Mouse (Mus musculus) lung, postnatal 10 days (tissue): ENCODE results near the gene Fyco1.

Experiments
- DNase-seq: peaks from one replicate; pipeline ENCODE4 v3.0.0; 2021

Gene Fyco1

DNA sequence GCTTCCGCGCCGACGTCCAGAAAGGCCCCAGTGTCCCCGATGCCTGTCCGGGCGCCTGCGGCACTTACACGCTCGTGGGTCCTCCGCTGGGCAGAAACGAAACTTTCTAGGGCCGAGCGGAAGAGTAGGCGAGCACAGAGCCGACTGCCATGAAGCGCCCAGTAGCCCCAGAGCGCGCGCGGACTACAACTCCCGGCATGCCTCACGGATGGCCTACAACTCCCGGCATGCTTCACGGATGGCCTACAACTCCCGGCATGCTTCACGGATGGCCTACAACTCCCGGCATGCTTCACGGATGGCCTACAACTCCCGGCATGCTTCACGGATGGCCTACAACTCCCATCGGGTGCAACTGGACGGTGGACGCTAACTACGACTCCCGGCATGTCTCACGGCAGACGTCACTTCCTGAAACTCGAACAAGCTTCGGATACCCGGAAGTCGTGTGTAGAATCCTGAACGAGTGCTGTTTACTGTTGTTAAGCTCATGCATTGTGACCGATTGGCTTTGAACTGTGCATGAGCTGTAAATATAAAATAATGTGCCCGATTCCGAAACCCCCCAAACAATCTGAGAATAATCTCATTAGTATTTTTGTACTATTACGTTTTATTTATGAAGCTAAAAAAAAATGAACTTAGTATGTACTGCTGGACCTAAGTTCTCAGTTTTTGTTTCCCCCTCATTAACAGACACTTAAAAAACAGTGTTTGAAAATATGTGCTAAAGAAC, at the start of gene Fyco1:
TSS of gene Fyco1 (minus strand) at position 187 of the 736 bp plus-strand sequence.
- DNase-seq: peak; percentile 97

DNA sequence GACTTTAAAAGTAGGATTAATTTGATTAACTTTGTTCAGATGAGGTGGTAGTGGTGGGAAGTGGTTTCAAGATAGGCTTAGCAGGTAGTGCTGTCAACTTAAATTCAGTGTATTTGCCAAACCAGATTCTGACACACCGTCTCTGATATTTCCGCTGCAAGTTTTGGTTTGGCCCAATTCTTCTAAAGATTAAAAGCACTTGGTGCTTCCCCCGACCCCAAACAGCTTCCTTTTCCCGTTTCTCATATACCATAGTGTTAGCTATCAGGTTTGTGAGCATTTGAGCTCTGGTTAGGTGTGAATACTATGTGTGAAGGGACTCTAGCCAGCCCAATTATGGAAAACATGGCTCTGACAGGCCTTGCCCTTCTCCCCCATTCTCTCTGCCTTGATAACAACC, 20.4 kb upstream of the Fyco1 start:
- no peak for DNase-seq

DNA sequence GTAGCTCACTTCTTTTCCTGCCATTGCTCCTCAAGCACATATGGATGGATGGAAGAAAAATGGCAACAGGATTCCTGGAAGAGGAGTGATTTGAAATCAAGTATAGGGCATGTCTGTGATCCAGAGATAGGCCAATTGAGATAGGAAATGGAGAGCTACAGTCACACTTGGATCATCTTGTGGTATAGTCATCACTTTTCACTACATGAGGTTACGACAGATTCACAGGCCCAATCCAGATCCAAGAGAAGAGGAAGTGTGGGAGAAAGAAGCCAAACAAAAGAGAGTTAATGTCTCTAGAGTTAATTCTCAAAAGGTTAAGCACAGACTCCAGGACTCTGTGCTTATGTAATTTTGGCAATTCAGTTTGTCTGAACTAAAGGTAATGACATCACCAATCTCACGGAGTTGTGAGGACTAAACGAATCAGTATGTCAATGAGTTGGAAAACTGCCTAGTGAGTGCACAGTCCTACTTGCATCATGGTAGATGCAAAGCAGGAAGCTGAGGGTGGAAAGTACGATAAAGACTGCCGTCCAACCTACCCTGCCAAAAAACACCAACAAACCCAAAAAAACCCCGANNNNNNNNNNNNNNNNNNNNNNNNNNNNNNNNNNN, 17.6 kb upstream of the Fyco1 start:
- DNase-seq: no peak

DNA sequence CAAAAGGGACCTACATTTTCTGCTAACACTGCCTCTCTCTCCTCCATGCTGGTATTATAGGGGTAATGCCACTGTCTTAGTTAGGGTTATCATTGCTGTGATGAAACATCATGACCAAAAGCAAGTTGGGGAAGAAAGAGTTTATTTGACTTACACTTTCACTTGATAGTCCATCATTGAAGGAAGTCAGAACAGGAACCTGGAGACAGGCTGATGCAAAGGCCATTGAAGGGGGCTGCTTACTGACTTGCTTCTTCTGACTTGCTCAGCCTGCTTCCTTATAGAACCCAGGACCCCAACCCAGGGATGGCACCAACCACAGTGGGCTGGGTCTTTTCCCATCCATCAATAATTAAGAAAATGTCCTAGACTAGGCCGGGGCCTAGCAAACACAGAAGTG, 11.9 kb upstream of the Fyco1 start:
- no peak for DNase-seq

DNA sequence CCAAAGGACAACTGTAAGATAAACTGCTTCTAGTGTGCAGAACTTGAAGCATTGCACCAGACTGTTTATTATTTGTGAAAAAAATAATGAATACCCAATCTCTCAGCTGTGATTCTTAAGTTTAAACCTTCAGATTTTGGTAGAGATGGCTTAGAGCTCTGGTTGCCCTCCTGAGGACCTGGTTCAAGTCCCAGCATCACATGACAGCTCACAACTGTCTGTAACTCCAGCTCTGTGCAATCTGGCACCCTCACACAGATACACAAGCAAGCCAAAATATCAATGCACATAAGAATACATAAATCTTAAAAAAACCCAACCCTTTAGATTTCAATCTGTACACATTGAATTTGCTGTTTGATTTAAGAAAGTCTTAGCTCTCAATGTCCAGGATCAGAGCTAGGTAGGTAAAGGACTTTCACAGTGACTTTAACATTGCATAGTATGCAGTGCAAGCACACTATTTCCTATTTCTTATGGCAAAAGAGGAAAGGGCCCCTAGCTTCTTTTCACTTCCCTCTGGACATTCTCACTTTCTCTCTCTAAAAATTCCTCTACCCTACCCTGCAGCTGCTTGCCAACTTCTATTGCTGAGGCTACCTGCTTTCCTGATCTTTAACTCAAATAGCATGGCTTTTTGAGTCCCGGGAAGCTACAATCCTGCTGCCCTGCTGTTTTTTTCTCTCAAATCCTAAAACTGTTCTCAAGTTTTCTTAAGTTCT, 11.4 kb upstream of the Fyco1 start:
- DNase-seq: no peak

DNA sequence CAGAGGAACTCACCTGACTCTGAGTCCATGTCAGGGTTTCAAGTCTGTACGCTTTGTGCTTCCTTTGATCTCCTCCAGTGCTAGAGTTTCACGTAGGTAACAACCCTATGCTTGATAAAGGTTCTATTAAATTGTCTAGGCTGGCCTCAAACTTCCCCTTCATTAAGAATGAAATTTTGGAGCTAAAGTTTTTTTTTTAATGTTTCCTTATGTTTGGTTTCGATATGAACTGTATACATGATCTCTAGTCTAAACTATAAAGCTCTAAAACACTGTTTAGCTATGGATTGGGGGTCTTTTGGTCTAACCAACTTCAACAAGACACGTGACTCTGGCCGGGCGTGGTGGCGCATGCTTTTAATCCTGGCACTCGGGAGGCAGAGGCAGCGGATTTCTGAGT, 10.2 kb upstream of the Fyco1 start, which contains the start of gene Xcr1:
TSS of gene Xcr1 (minus strand) at position 101 of the 400 bp plus-strand sequence.
- DNase-seq: no peak

DNA sequence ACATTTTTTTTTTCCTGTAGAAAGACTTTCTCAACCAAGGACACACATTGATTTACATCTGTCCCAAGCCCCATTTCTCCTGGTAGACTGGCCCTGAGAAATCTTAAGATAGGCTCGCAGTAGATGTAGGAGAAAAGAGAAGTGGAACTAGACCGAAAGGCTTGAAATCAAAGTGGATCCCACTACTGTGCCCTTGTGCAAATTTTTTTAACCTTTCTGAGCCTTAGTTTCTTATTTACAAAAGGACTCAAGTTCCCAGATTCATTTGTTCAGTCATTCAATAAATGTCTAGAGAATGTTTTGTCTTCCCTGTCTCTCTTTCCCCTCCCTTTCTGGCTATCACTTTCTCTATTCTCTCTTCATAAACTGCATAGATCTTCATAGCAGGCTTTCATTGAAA, 5.1 kb upstream of the Fyco1 start:
- no peak for DNase-seq

DNA sequence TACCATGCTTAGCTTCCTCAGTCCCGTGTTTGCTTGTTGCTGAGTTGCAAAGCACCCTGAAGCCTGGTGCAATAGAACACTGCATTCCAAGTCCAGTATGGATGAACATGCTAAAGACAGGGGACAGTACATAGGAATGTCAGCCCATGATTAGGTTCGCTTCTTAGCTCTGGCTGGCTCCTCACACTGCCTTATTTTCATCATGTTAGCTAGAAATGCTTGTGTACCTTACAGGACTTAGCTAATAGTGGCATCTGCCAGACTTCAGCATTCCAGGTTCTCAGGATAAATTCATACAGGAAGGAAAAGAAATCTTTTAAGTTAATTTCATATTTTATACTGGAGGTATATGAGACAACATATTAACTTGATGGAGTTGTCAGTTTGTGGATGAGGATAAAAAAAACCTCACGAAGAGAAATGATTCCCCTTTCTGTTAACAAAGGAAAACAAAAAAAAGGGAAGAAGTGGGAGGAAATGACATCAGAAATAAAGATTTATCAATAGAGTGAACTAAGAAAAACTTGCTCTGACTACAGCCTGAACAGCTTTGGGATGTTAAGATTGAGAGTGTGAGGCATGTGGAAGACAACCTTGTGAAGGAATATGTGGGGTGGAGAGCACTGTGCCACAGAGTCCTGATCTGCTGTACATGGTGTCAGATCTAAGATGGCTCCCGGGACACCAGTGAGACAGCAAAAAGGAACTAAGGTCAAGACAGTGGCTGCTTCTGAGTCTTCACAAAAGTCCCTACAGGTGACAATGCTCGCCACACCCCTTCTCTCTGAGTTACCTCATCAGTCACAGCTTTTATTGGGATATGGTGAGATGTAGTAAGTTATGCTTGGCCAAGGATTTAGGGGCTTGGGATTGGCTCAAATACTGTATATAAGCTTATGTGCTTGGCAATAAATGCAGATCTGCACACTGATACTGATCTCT, 1.0 kb upstream of the Fyco1 start:
- DNase-seq: no peak

DNA sequence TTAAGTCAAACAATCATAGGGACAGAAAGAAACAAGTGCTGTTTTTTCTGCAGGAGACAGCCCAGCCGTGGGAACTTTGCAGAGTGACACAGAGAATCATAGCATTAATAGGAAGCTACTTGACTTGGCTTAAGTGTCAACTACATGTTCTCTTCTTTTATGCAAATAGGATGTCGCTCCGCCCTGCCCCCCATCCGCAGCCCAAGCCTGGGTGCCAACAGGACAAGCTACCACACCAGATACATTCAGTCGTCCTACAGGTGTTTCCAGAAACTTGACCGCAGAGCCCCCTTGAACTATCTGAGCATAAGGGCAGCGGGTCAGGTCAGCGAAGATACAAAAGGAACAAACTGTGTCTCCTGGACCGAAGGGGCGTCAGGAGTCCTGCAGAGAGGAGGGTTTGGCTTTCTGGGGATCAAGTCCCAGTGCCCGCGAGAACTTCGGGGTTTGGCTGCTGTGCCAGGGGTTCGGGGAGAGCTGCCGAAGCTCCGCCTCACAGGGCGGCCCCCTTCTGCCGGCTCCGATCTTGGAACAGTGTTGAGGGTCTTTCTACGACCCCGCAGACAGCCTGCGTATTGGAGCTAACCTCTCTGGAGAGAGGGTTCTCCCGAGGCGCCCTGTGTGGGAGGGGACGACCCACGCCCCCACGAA, 512 bp downstream of the Fyco1 start:
- peak; percentile 77 for DNase-seq

DNA sequence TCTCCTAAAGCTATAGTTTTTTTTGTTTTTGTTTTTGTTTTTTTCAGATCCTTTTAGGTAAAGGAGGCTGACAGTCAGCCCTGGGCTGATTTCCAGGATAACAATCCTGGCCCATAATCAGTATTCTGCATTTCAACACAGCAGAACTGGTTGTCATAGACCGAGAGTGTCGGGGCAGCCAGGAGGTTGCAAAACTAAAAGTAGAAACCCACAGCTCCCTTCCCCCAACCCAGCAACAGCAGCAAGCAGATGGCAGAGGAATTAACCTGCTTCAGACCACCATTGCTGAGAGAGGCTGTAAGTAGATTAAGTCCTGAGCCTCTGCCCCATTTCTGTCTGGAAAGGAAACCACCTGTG, 1.0 kb downstream of the Fyco1 start:
- DNase-seq: peak; percentile 71

DNA sequence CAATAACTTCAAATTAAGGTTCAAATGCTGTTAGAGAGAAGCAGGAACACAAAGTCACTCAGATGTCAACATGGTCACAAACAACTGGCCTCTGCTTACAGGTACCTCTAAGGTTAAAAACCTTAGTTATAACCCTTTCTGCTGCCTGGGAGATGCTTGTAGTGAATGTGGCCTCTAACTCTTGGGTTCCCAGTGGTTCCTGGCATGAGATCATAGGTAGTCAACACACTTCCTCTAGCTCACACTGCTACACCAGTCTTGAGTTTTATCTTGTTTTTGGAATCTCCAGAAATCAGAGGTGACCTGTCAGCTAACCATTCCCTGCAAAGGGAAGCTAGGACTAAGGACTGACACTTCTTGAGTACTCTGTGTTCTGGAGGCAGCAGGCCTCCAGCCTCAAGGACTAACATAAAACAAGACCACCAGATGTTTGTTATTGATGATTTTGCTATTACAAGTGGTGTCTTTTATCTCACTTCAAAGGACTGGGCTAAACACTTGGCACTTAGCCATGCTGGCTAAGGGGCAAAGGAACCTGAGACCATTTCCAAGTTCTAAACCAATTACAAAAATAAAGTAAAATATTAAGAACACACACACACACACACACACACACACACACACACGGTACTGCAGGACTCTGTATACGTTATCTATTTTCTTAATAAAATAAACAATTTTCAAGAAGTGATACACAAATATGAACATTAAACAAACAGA, 1.6 kb downstream of the Fyco1 start:
- DNase-seq: no peak

DNA sequence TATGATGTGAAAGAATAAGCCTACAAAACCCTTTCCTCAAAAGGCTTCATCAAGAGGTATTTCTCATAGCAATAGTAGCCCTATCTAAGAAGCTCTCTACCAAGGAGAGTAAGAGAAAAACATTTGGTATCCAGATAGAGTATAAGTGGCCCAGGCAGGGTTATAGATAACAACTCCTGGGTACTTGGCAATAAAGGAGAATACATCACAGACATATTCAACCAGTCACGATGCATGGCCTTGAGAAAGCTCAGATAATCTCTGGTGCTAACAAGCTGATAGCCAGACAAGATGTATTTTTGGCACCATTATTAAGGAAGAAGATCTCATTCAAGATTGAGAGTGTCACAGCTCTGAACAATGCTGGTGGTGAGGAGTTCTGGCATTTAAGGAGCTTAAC, 5.2 kb downstream of the Fyco1 start:
- no peak for DNase-seq

DNA sequence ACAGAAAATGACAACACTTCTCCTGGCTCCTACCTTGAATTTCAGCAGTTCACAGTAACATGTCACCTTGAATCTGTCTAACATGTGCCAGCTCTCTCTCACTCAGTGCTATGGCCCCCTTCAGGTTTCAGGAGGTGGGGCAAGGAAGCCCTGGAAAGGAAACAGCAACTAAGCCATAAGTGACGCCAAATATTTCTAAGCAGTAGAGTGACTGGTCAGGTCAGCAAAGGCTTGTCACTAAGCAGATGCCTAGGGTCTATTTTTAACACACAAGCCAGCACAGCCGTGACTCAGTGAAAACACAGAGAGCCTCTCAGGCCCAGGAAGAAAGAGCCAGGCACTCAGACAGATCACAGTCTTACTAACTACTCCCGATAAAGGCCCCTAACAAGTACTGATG, 6.6 kb downstream of the Fyco1 start:
- peak; percentile 49 for DNase-seq

DNA sequence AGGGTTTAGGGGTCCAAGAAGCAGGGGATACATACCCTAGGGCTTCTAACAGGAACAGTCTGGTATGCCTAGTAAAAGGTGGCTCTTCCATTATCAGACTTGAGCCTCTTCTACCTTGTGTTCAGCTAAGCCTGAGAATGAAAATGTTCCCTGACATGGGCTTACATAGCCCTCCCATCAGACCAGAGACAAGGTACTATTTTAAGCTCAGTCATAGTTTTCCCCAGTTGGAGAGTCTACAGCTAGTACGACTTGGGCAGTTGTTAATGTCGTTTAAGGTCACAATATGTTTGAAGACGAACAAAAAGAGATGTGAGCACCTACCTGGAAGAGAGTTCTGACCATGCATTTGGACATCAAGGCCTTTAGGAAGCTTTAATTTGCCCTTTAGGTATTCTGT, 7.2 kb downstream of the Fyco1 start:
- no peak for DNase-seq

DNA sequence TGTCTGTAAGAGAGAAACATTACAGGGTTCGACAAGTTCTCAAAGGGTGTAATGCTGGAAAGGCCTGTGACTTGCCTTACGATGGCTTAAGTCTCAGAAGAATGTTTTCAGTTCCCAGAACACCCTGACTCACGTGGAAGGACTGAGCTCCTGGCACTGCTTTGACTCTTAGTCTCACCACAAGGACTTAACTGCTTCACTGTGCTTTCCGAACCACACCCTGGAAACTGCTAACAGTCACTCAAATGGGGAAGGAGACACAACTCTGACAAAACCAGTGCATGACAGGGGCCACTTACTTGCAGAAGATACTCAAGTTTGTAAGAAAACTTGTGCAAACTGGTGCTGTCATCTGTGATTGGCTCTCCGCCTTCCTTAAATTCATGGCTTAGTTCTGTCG, 11.5 kb downstream of the Fyco1 start:
- no peak for DNase-seq

DNA sequence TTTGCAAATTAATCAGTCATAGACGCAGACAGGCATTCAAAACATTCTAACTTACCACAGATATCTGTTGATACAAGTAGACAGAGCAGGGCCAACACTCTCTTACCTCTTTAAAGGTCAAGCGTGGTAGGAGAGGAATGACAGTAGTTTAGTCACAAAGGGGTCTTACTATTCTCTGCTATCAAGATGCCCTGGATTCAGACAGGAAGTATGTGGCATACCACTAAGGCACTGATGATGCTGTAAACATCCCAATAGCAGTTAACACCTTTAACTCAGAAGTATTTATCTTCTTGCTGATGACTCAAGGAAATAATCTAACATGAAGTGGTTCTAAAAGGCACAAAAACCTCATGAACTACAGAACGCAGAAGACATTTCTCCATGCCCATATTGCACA, 15.8 kb downstream of the Fyco1 start:
- no peak for DNase-seq

DNA sequence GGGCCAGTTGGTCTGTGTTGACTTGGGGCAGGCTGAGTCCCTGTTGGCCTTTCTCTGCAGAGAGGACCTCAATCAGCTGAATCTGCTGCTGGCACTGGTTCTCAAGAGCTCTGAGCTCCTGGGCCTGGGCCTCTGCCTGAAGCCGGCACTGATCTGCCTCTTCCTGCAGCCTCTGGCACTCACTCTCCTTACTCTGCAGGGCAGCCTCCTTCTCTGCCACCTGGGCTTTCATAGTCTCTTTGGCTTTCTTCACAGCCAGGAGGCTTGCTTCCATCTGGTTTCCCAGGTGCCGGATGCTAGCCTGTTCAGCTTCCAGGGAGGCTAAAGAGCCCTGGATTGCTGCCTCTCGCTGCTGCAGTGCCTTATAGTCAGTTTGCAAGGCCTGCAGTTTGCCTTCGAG, 22.8 kb downstream of the Fyco1 start:
- DNase-seq: no peak

DNA sequence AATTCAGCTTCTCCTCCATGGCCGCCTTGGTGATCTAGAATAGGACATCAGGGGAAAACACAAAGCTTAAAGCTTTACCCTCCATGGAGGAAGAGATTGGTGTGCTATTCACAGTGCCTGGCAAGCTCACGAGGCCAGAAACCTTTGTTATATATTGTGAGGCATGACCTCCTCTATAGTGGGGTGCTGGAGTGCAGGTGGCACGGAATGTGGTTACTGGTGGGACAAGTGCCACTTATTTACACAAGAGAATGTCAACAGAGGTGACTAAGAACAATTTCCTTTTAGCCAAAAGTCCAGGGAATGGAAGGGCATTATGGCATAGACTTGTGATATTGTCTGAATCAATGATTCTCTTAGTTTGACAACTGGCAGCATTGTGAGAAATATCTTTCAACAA, 25.1 kb downstream of the Fyco1 start:
- DNase-seq: no peak

DNA sequence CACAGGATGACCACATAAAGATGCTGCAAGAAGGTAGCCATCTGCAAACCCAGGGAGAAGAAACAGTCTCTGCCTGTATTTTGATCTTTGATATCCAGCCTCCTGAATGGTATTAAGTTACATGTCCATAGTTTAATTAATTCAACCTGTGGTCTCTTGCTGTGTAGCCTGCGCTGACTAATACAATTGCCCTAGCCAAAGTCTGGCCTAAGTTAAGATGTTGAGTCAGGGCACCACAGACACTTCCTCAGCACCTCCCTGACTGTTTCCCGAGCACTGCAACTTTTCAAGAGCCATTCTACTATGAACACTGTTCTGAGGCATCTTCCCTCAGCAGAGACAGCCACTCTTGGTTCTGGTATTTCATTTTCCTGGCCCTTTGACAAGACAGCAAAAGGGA, 33.1 kb downstream of the Fyco1 start:
- no peak for DNase-seq

DNA sequence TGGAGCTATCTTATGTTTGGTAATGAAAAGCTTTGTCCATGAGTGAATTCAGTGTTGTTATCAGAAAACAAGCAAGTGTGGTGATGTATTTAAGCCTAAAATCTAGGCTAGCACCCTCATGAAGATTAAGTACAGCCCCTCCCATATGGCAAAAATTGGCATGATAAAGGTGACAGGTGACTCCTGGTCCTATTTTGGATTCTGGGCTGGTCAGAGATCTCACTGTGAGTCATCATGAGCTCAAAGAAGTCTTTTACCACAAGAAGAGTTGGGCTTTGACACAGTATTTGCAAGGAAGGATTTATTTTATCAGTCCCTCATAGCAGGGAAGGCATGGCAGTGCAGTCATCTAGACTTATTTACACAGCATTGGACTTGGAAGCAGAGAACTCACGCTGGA, 35.7 kb downstream of the Fyco1 start:
- no peak for DNase-seq

DNA sequence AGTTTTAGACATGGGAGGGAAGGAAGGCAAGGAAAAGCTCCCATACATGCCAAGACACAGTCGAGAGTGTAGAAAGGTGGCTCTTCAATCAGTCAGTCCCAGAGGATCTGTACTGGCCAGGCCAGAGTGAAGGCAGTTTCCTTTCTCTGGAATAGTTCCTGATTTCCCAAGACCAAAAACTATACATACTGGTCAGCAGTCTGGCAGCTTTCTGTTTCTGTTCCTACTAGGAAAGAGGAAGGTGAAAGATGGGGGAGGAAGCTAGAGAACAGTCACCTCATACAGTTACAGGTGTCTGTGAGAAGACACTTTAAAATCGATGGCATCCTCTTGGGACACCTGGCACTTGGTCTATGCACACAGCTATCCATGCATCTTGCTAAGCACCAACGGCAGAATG, 36.3 kb downstream of the Fyco1 start:
- no peak for DNase-seq

DNA sequence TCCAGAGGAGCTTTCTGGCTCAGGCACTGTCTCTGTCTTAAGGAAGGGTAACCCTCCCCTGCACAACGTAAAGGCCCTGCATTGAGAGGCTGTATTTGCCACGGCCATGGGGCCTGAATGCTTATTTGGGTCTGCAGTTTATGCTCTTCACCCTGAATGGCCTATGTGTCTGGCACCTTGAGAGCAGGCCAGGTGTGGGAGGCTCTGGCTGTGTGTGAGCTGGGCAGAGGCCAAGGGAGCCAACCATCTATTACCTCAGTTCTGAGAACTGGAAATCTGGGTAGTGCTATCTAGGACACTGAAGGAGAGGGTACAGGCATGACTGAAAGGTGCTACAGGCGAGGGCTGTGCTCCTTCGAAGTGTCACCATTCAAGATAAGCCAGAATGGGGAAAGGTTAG, 36.9 kb downstream of the Fyco1 start:
- DNase-seq: no peak
